Mouse (Mus musculus) forebrain, postnatal 0 days (tissue): Measurements from ENCODE around the gene Bend3. TPM values are rescaled to one million over a fixed set of nuclear protein-coding genes. Genes with fewer than 3 reads are reported as not detected.

ENCODE experiments used
- ATAC-seq: fragments of 200-750 bp; cut with Nextera tagmentation; 2 replicates; pipeline ENCODE4 v1.8.0; 2017; ENCODE audit warnings: mild to moderate bottlenecking, moderate library complexity
- DNase-seq: peaks from one replicate; pipeline ENCODE4 v3.0.0-alpha.2; 2015
- H3K27ac ChIP-seq: fragments of 300-500 bp; sonication (generic); 2 replicates; pipeline ENCODE4 v1.5.1; 2014; ENCODE audit warnings: low read depth, mild to moderate bottlenecking, antibody characterized with exemption, low read length, moderate library complexity, mixed read lengths
- H3K27me3 ChIP-seq: fragments of 300-500 bp; sonication (generic); 2 replicates; pipeline ENCODE4 v1.6.1; 2014; ENCODE audit warnings: mild to moderate bottlenecking, low read length, mixed read lengths; ENCODE audit not compliant: insufficient read depth
- H3K36me3 ChIP-seq: fragments of 300-500 bp; sonication (generic); 2 replicates; pipeline ENCODE4 v1.6.1; 2014; ENCODE audit warnings: mild to moderate bottlenecking, moderate library complexity; ENCODE audit not compliant: insufficient read depth
- H3K4me1 ChIP-seq: fragments of 300-500 bp; sonication (generic); 2 replicates; pipeline ENCODE4 v1.6.1; 2014; ENCODE audit warnings: antibody characterized with exemption; ENCODE audit not compliant: insufficient read depth
- H3K4me2 ChIP-seq: fragments of 300-500 bp; sonication (generic); 2 replicates; pipeline ENCODE4 v1.6.1; 2014; ENCODE audit warnings: low read depth, mild to moderate bottlenecking, moderate library complexity
- H3K4me3 ChIP-seq: fragments of 300-500 bp; sonication (generic); 2 replicates; pipeline ENCODE4 v1.5.1; 2014; ENCODE audit warnings: low read depth, low read length, mixed read lengths
- H3K9ac ChIP-seq: fragments of 300-500 bp; sonication (generic); 2 replicates; pipeline ENCODE4 v1.6.1; 2014; ENCODE audit warnings: mild to moderate bottlenecking
- H3K9me3 ChIP-seq: fragments of 300-500 bp; sonication (generic); 2 replicates; pipeline ENCODE4 v1.6.1; 2016; ENCODE audit warnings: low read length
- CTCF ChIP-seq: sonication (generic); IDR thresholded peaks from 2 replicates; pipeline ENCODE4 v1.5.1; 2016; ENCODE audit warnings: antibody characterized with exemption, control low read depth, low read depth
- WGBS: fragments of 180-500 bp; shearing (Covaris S2); extraction: QIAGEN DNeasy Blood & Tissue Kit; methylation state at CpG from one replicate; pipeline ENCODE4 v1.1.7; 2014; 5-methylcytosine and 5-hydroxymethylcytosine counted together
- polyA plus RNA-seq: library from polyadenylated mRNA; unstranded; fragments of >200 nt; fragmentation: Nextera tagmentation; extraction: Ambion mirVana; gene quantifications from 2 replicates; pipeline ENCODE4 v1.2.1, GENCODE M21; 2015
- total RNA-seq: library from RNA; depleted of rRNA; stranded (reverse); fragments of >200 nt; gene quantifications from 2 replicates; pipeline ENCODE4 v1.2.3, GENCODE M21; 2014

Gene Bend3
- total and polyA plus RNA-seq, 2 experiments from 2014 or later: 2.2 to 11.1 TPM

DNA sequence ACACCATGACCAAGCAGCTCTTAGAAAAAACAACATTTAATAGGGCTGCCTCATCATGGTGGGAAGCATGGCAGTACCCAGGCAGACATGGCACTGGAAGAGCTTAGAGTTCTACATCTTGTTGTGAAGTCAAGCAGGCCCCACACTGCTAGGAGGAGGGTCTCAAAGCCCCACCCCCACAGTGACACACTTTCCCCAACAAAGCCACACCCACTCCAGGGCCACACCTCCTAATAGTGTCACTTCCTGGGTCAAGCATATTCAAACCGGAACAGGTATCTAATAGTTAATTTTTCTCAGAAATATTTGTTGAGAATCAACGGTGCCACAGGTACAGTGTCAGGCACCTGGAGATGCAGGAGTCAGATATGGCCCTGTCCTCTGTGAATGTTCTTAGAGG is 12.4 kb upstream of the Bend3 start:
- Histone ChIP-seq H3K36me3 (no peaks in the 10 kb centered on the region), H3K4me1 (no peaks in the 10 kb centered on the region), H3K27ac (no peak overlapping the region), H3K4me2 (no peak overlapping the region), H3K9me3 (no peaks in the 10 kb centered on the region), H3K4me3 (no peak overlapping the region), H3K27me3 (no peaks in the 10 kb centered on the region), H3K9ac (no peak overlapping the region)
- TF ChIP-seq CTCF: no peak
- 93% methylated on average over 2 of the region's 2 CpGs for WGBS
- no peak for ATAC-seq
- no peak for DNase-seq

DNA sequence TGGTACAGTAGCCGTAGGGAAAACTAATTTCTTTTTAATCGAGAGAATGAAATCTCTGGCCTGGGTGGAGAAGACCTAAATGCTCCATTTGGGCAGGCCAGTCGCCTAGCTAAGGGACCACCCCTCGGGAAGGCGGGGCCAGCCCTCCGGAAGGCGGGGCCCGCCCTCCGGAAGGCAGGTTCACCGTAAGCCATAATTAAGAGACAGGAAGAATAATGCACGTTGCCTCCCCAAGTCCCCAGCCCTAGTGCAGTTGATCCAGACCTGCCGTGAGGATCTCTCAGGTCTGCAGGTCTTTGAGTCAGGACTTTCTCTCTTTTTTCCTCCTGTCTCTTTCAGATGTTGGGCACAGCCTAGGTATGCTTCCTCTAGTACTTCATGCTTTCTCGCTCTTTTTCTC is 11.0 kb upstream of the Bend3 start:
- TF ChIP-seq CTCF: no peak
- ATAC-seq (no peak), DNase-seq (no peak)
- WGBS: 50% methylated on average over 13 of the region's 13 CpGs
- Histone ChIP-seq H3K4me1 (no peaks in the 10 kb centered on the region), H3K36me3 (no peaks in the 10 kb centered on the region), H3K4me2 (no peak overlapping the region), H3K27me3 (no peaks in the 10 kb centered on the region), H3K4me3 (no peak overlapping the region), H3K9me3 (no peaks in the 10 kb centered on the region), H3K9ac (no peak overlapping the region), H3K27ac (no peak overlapping the region)

DNA sequence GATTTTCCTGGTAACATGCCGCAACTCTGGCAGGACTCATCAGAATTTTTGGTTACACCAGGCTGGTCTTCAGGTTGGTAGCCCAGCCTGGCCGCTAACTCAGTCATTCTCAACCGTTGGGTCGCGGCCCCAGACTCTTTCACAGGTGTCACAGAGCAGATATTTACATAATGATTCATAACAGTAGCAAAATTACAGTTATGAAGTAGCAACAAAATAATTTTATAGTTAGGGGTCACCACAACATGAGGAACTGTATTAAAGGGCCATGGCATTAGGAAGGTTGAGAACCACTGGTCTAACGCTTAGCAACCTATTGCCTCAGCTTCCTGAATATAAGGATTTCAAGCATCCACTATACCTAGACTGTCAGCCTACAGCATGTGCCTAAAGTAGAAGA is 10.3 kb upstream of the Bend3 start:
- no peaks in the 10 kb centered on the region for H3K9me3 ChIP-seq
- no peak for DNase-seq
- 96% methylated on average over 6 of the region's 6 CpGs for WGBS
- no peaks in the 10 kb centered on the region for H3K36me3 ChIP-seq
- no peak for ATAC-seq
- no peak overlapping the region for H3K4me2 ChIP-seq
- H3K9ac ChIP-seq: no peak overlapping the region
- H3K27me3 ChIP-seq: no peaks in the 10 kb centered on the region
- H3K4me3 ChIP-seq: no peak overlapping the region
- H3K4me1 ChIP-seq: no peaks in the 10 kb centered on the region
- no peak overlapping the region for H3K27ac ChIP-seq
- no peak for TF ChIP-seq CTCF

DNA sequence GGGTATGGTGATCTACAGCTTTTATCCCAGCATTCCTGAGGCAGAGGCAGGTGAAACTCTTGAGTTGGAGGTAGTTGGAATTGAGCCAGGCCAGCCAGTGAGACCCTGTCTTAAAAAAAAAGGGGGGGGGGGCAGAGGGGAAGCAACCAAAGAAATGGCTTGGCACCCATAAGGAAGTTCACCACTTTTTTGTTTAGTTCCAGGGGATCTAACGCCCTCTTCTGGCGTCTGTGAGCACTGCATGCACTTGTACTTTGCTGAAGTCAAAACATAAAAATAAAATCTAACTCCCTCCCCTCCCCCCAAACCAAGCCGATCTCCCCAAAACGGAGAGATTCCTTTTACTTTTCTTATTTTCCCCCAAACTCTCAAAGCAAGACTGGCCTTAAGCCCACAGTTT is 3.3 kb upstream of the Bend3 start:
- no peaks in the 10 kb centered on the region for H3K27me3 ChIP-seq
- peak overlapping the region; percentile 42; the same call in 1 of the 2 replicates for H3K27ac ChIP-seq
- ATAC-seq (no peak), DNase-seq (peak; percentile 52)
- no peaks in the 10 kb centered on the region for H3K36me3 ChIP-seq
- TF ChIP-seq CTCF: peak; percentile 56
- 69% methylated on average over 4 of the region's 4 CpGs for WGBS
- no peaks in the 10 kb centered on the region for H3K9me3 ChIP-seq
- H3K4me1 ChIP-seq: 0 out of 2 replicates have a peak, but pooled peaks cover 3% of the 10 kb centered on the region
- no peak overlapping the region for H3K4me3 ChIP-seq
- no peak overlapping the region for H3K4me2 ChIP-seq
- no peak overlapping the region for H3K9ac ChIP-seq

DNA sequence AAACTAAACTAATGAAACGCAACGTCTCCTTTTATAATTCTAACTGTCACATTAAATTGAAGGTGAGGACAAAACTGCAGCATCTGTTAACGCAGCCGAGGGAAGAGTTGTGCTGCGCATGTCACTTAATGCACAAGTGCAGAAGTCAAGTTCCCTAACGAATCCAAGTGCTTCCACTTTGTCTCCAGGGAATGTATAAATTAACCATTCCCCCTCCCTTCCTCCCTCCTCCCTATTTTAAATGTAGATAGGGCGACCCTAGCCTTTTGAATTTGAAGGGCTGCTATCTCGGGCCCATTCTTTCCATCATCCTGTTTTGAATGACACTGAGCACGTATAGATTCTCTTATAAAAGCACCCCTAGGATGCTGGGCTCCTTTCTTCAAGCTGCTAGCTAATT is 1.2 kb upstream of the Bend3 start:
- H3K9me3 ChIP-seq: no peaks in the 10 kb centered on the region
- peak overlapping the region; percentile 93 for H3K4me3 ChIP-seq
- no peak for TF ChIP-seq CTCF
- H3K36me3 ChIP-seq: no peaks in the 10 kb centered on the region
- DNase-seq (peak; percentile 56), ATAC-seq (no peak)
- no peaks in the 10 kb centered on the region for H3K27me3 ChIP-seq
- H3K9ac ChIP-seq: peak overlapping the region; percentile 98
- WGBS: 4% methylated on average over 9 of the region's 9 CpGs
- peak overlapping the region; percentile 98 for H3K4me2 ChIP-seq
- peak overlapping the region; percentile 78 for H3K27ac ChIP-seq
- H3K4me1 ChIP-seq: peaks cover 10% of the 10 kb centered on the region; the same call in 1 of the 2 replicates

DNA sequence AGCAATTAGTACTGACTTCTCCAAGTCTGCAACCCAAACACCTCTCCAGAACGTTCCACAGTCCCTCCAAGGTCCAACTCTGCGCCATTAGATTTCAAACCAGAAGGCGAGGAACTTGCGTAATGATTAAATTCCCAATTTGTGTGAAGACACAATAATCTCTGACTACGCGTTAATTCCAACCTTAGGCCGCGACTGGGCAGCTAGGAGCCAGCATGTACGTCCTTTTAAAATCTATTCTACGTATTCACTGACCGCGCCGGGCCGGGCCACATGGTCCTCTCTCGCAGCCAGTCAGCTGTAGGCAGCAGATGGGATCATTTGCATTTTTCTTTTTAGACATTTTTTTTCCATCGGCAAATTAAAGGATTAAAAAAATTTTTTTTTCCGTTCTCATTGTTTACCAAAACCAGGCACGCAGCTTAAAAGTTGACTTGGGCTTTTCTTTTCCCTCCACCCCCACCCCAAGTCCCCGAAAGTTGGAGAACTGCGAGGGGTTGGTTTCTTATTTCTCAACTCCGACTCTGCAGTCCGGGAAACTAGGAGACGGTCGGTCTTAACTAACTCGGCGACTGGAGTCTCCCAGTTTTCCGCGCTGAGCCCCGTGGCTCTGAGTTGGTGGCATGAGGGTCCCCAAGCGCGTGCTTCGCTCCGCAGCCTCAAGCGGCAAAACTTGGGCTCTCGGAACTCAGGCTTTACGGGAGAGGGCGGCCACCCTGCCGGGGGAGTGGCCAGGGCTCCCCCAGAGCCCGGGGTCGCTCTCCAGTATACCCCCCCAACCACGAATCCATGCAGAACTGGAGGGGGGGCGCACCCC is 558 bp upstream of the Bend3 start:
- ATAC-seq (peak; percentile 33), DNase-seq (peak; percentile 65)
- no peaks in the 10 kb centered on the region for H3K9me3 ChIP-seq
- no peaks in the 10 kb centered on the region for H3K36me3 ChIP-seq
- peak overlapping the region; percentile 93 for H3K4me3 ChIP-seq
- TF ChIP-seq CTCF: no peak
- peaks cover 10% of the 10 kb centered on the region; the same call in 1 of the 2 replicates for H3K4me1 ChIP-seq
- WGBS: 1% methylated on average over 42 of the region's 42 CpGs
- peak overlapping the region; percentile 98 for H3K4me2 ChIP-seq
- no peaks in the 10 kb centered on the region for H3K27me3 ChIP-seq
- H3K9ac ChIP-seq: peak overlapping the region; percentile 98
- H3K27ac ChIP-seq: peak overlapping the region; percentile 99

DNA sequence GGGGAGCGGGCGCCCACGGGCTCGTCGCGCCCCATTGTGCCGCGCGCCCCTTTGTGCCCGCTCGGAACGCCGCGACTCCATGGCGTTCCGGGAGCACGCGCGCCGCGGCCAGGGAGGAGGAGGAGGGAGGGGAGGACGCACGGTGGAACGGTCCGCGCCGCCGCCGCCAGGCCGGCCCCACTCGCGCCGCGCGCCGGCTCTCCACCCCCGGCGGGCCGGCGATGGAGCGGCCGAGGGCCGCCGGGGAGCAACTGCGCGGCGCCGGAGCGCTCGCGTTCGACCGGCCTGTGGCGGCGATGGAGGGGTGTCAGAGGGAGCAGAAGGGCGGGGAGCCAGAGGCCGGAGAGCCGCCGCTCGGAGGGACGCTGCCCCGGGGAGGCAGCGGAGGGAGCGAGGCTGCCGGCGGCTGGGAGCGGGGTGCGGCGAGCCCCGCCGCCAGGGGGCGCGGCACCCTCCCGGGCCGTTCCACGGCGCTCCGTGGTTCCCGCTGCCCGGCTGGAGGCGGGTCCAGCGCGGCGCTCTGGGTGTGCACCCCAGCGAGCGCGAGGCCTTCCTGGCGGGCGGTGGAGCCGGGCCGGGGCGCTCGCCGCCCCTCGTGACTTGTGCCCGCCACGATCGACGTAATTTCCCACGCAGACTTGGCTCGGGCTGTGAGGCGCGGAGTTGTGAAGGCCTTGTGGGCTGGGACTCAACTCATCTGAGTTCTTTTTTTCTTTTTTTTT is 966 bp downstream of the Bend3 start:
- TF ChIP-seq CTCF: peak; percentile 43
- Histone ChIP-seq H3K27ac (peak overlapping the region; percentile 99), H3K27me3 (no peaks in the 10 kb centered on the region), H3K4me1 (peaks cover 10% of the 10 kb centered on the region; the same call in 1 of the 2 replicates), H3K4me3 (peak overlapping the region; percentile 93), H3K36me3 (no peaks in the 10 kb centered on the region), H3K9ac (peak overlapping the region; percentile 98), H3K4me2 (peak overlapping the region; percentile 98), H3K9me3 (no peaks in the 10 kb centered on the region)
- peak; percentile 84 for DNase-seq
- under 1% methylated on average over 50 of the region's 103 CpGs for WGBS
- peak; percentile 75 for ATAC-seq
